In genomic region chr7:66214477-66214876, GRCm38 (mm10) we compare ENCODE assay signal across 25 mouse cellular contexts.
A peak's percentile ranks its signal among the peaks of the same experiment; 100 is the strongest.
DNase-seq lines count a peak whose midpoint lies in the region; ATAC-seq and TF ChIP-seq lines count a peak whose summit lies in the region.
"Had no signal": no experiment of that assay in that cellular context is flagged by ENCODE, and none has a peak within 500 bp of the region (broad histone marks: within the 10 kb centered on the region; RNA-seq: fewer than 3 reads in every experiment).

No protein-coding gene starts in this region.

- no peaks in the 10 kb centered on the region for H3K4me1 ChIP-seq in midbrain, postnatal 0 days (ENCODE audit: insufficient read depth, low read length)
- peaks cover 28% of the 10 kb centered on the region for H3K4me1 ChIP-seq in midbrain, embryonic 10.5 days

- no peak overlapping the region for H3K9ac ChIP-seq in midbrain, postnatal 0 days (replicated peaks; ENCODE audit: low read length, poor library complexity, severe bottlenecking)
- H3K9ac ChIP-seq: forebrain, embryonic 12.5 days; limb, embryonic 12.5 days; liver, embryonic 12.5 days; midbrain, embryonic 15.5 days had no signal

- no peak overlapping the region for H3K4me3 ChIP-seq in midbrain, postnatal 0 days (ENCODE audit: low read depth, low read length)
- no peak overlapping the region for H3K4me3 ChIP-seq in midbrain, embryonic 10.5 days
- H3K4me3 ChIP-seq: forebrain, embryonic 12.5 days; hindbrain, embryonic 10.5 days; left cerebral cortex, adult 2 months; limb, embryonic 12.5 days; liver, embryonic 12.5 days; megakaryocyte, embryonic 14.5 days; midbrain, embryonic 15.5 days; myocyte had no signal

- no peaks in the 10 kb centered on the region for H3K27me3 ChIP-seq in midbrain, postnatal 0 days (ENCODE audit: insufficient read depth, low read length)
- no peaks in the 10 kb centered on the region for H3K27me3 ChIP-seq in midbrain, embryonic 10.5 days (ENCODE audit: low read depth, poor library complexity, severe bottlenecking)
- H3K27me3 ChIP-seq: forebrain, embryonic 12.5 days; limb, embryonic 12.5 days; liver, embryonic 12.5 days; megakaryocyte, embryonic 14.5 days; midbrain, embryonic 15.5 days; Patski had no signal

- peak; percentile 75 for DNase-seq in heart, adult 11 months
- DNase-seq in heart, postnatal 14 days = no peak
- DNase-seq in midbrain, postnatal 0 days (ENCODE audit: low spot score) = peak; percentile 39
- DNase-seq in midbrain, embryonic 10.5 days (ENCODE audit: low spot score) = no peak
- DNase-seq in mesoderm, embryonic 11.5 days (ENCODE audit: low read depth, low spot score) = peak; percentile 21
- no peak for DNase-seq in left cerebral cortex, postnatal 10 days (ENCODE audit: extremely low spot score in 1 of 2, low spot score in 2 of 2)
- DNase-seq: cerebellum, adult 11 months; gastrocnemius, postnatal 36 days; kidney, adult 2 months; layer of hippocampus, adult 9-11 months; lung, adult 2 months; lung, postnatal 14 days; right cerebral cortex, postnatal 14 days; thymus, postnatal 14 days had no signal

- H3K36me3 ChIP-seq in midbrain, postnatal 0 days (ENCODE audit: insufficient read depth, low read length) = no peaks in the 10 kb centered on the region
- no peaks in the 10 kb centered on the region for H3K36me3 ChIP-seq in midbrain, embryonic 10.5 days
- H3K36me3 ChIP-seq: forebrain, embryonic 12.5 days; hindbrain, embryonic 10.5 days; limb, embryonic 12.5 days; liver, embryonic 12.5 days; midbrain, embryonic 15.5 days had no signal

- TF ChIP-seq CTCF in midbrain, postnatal 0 days (IDR thresholded peaks at IDR 0.05) = no peak

- no peak overlapping the region for H3K4me2 ChIP-seq in midbrain, postnatal 0 days (ENCODE audit: low read depth, low read length, poor library complexity, severe bottlenecking)
- H3K4me2 ChIP-seq: forebrain, embryonic 12.5 days; limb, embryonic 12.5 days; liver, embryonic 12.5 days; midbrain, embryonic 15.5 days had no signal

- 78% methylated on average over 6 of the region's 6 CpGs for WGBS in midbrain, postnatal 0 days
- 91% methylated on average over 6 of the region's 6 CpGs for WGBS in midbrain, embryonic 10.5 days

- ATAC-seq in midbrain, postnatal 0 days (ENCODE audit: low FRiP score) = no peak
- ATAC-seq in erythroblast, adult 5-6 weeks (replicated peaks; ENCODE audit: low FRiP score, poor library complexity, severe bottlenecking) = no peak
- ATAC-seq: liver, embryonic 12.5 days; midbrain, embryonic 15.5 days; Patski had no signal

- H3K9me3 ChIP-seq in midbrain, postnatal 0 days (ENCODE audit: low read length) = no peaks in the 10 kb centered on the region
- no peaks in the 10 kb centered on the region for H3K9me3 ChIP-seq in midbrain, embryonic 10.5 days (replicated peaks)
- H3K9me3 ChIP-seq: forebrain, embryonic 12.5 days; hindbrain, embryonic 10.5 days; limb, embryonic 12.5 days; liver, embryonic 12.5 days; midbrain, embryonic 15.5 days had no signal

- H3K27ac ChIP-seq in midbrain, postnatal 0 days (ENCODE audit: low read depth, low read length) = no peak overlapping the region
- H3K27ac ChIP-seq in midbrain, embryonic 10.5 days (replicated peaks) = no peak overlapping the region
- H3K27ac ChIP-seq: forebrain, embryonic 12.5 days; hindbrain, embryonic 10.5 days; kidney, postnatal 0 days; left cerebral cortex, adult 2 months; limb, embryonic 12.5 days; liver, embryonic 12.5 days; midbrain, embryonic 15.5 days had no signal

- intact Hi-C loops in heart, postnatal 14 days (cut with DNase I) = no loop called here
- intact Hi-C loops in left cerebral cortex, postnatal 10 days (cut with DNase I) = no loop called here

Comparison
In these comparisons a context has a peak if more than half of its experiments do, and no peak if none do; other contexts are left out.
1. DNase-seq: peak in heart, adult 11 months (single experiment), midbrain, postnatal 0 days (single experiment) and mesoderm, embryonic 11.5 days (single experiment); none in heart, postnatal 14 days (0 of 2), midbrain, embryonic 10.5 days (single experiment) and left cerebral cortex, postnatal 10 days (0 of 2).